Mouse (Mus musculus): ENCODE results near the gene Bcas3. TPM values are rescaled to one million over a fixed set of nuclear protein-coding genes. Genes with fewer than 3 reads are reported as not detected.

Bcas3 gene
- total RNA-seq, 2 experiments from 2014 or later, result 58.3 to 59.5 TPM

GRCm38 (mm10) chr11:85759634-85760439 lies 406.9 kb downstream of the Bcas3 start:
- intact Hi-C loops (cut with DNase I), result no loop called here
- DNase-seq (ENCODE audit: low spot score in 2 of 2), result no peak

DNA sequence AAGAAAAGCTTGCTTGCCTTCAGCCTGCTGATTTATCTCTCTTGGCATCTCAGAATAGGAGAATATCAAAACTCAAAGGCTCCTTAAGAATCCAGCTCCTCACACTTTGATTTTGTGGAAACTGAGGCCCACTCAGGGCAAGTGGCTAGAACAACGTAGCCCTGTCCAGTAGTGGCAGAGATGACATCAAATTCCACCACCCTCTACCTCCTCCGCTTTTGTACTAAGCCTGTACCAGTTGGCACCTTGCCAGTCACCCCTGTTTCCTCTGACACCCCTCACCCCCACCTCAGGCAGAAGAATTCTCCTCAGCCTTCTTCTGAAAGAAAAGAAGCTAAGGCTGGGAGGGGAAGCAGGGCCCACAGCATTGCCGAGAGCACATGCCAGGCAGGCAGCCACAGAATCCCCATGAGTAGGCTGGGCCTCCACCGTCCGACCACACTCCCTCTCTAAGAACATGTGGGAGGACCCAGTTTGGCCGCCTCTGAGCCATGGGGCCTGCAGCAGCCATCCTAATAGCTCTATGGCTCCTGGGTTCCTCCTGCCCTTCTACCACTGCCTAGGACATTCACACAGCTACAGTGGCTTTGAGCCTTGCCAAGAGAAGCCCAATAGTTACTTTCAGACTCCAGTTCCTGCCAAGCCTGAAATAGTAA lies 407.6 kb downstream of the Bcas3 start:
- peak; percentile 37 to 52 for DNase-seq (ENCODE audit: low spot score in 2 of 2)
- intact Hi-C loops (cut with DNase I), result no loop called here

DNA sequence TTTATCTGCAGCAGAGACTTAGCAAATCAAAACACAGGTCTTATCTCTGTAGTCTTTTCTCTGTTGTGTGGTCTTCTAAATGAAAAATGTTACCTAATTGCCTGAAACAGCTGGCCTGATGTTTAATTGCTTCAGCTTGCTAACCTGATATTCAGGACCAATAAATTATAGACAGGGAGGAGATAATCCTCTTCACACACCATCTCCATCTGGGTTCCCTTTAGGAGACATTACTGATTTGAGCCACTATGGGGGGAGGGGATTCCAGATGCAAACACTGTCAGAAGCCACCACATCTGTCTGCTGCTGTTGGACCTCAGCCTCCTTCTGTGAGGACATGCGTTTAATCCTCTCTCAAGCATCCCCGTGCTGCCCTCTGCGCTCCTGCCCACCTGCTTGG lies 408.2 kb downstream of the Bcas3 start:
- intact Hi-C loops (cut with DNase I), result no loop called here
- no peak for DNase-seq (ENCODE audit: low spot score in 2 of 2)

DNA sequence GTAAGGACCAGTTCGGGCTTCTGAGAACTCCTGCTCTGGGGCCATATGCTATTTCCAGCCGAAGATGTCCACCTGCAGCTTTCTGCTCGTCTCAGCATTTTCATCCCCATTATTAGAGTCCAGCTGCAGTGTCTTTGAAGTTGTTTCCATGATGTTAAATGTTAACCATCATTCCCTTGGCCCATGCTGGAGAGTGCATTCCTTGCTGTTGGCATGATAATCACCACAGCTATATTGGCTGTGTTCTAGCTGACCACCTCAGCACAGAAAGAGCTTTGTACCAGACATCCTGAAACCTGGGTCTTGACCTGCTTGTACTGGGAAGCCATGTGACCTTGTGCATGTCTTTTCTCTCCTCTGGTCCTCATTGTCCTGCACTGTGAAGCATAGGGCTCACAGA lies 410.7 kb downstream of the Bcas3 start:
- no peak for DNase-seq (ENCODE audit: low spot score in 2 of 2)
- intact Hi-C loops (cut with DNase I), result no loop called here

- intact Hi-C loops (cut with DNase I), result no loop called here
- DNase-seq (ENCODE audit: low spot score in 2 of 2), result no peak
Measured at GRCm38 (mm10) chr11:85766106-85766723, 413.2 kb downstream of the Bcas3 start.

DNA sequence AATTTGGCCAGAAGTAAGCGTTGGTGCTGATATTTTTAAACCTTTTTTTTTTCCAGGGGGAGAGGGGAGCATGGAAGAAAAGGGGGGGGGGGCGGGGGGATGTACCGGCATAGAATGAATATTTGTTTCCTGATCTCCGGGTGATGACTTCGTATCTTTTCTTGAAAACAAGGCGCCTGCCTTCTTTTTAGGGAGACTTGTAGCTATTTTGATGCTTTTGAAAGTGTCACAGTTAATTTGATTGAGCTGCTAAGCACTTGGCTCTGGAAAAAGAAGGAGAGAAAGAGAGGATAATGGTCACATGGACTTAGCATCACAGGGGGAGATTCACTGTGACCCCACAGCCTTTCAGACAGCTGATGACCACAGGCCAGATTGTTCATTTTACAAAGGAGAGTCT lies 413.8 kb downstream of the Bcas3 start:
- intact Hi-C loops (cut with DNase I), result no loop called here
- DNase-seq (ENCODE audit: low spot score in 2 of 2), result no peak

DNA sequence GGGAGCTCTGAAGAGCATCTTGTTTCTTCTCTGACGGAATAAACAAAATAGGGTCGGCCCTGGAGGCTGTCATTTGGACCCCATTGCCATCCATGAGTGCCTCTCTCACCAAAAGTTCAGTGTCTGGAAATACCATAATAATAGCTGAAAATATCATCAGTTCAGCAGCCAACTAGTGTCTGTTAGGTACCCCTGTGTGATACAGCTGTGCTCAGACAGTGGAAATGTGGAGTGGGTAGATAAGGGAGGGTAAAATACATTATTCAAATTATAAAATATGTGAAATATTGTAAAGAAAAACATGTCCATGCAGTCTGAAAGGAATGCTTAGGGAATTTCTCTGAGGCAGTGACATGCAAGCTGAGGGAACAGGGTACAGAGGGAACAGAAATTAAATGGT lies 416.8 kb downstream of the Bcas3 start:
- intact Hi-C loops (cut with DNase I), result no loop called here
- DNase-seq (ENCODE audit: low spot score in 2 of 2), result no peak

- no peak for DNase-seq (ENCODE audit: low spot score in 2 of 2)
- intact Hi-C loops (cut with DNase I), result no loop called here
Measured at GRCm38 (mm10) chr11:85773391-85773790, 420.4 kb downstream of the Bcas3 start.

DNA sequence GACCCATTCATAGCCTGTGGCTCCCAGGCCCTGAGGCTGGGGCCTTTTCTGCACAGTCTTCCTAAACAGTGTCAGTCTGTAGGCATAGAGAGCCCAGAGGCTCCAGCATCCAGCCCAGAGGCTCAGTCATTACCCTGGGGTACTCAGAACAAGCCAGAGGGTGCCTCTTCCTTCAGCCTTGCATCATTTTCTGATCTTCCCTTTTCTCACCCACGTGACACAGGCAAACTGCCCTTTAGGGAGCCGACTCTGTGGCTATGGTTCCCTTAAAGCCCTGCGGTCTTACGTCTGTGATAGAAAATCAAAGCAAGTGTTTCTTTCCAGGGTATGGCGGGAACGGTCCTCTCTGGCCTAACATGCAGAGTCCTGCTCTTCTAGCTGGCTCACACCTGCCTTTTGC lies 421.7 kb downstream of the Bcas3 start:
- intact Hi-C loops (cut with DNase I), result no loop called here
- DNase-seq (ENCODE audit: low spot score in 2 of 2), result no peak

DNA sequence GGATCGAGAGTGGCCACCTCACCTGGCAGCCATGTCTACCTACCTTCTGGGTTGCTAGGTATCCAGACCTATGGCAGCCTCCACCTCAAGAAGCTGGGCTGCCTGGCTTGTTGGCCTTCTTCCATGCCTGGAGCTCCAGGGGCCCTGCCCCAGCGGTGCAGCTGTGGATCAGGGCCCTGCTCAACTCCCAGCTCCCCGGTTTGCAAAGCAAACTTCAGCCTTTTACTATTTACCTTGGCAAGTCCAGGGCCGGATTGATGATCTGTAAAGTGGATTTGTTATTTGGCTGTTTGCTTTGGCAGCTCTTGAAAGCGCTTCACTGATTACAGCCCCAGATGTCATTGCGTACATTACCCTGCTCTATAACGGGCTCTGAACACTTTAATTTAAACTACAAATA lies 422.5 kb downstream of the Bcas3 start:
- no peak for DNase-seq (ENCODE audit: low spot score in 2 of 2)
- intact Hi-C loops (cut with DNase I), result no loop called here

- DNase-seq (ENCODE audit: low spot score in 2 of 2), result no peak
- intact Hi-C loops (cut with DNase I), result no loop called here
Measured at GRCm38 (mm10) chr11:85776861-85777360, 423.9 kb downstream of the Bcas3 start.

GRCm38 (mm10) chr11:85777950-85778349 lies 425.0 kb downstream of the Bcas3 start:
- intact Hi-C loops (cut with DNase I), result no loop called here
- DNase-seq (ENCODE audit: low spot score in 2 of 2), result no peak

GRCm38 (mm10) chr11:85780303-85780702 lies 427.3 kb downstream of the Bcas3 start:
- intact Hi-C loops (cut with DNase I), result no loop called here
- no peak for DNase-seq (ENCODE audit: low spot score in 2 of 2)

GRCm38 (mm10) chr11:85786113-85786718 lies 433.2 kb downstream of the Bcas3 start:
- peak; percentile 19 to 77 for DNase-seq (ENCODE audit: low spot score in 2 of 2)
- intact Hi-C loops (cut with DNase I), result no loop called here

- intact Hi-C loops (cut with DNase I), result no loop called here
- DNase-seq (ENCODE audit: low spot score in 2 of 2), result no peak
Measured at GRCm38 (mm10) chr11:85789750-85790149, 436.8 kb downstream of the Bcas3 start.

DNA sequence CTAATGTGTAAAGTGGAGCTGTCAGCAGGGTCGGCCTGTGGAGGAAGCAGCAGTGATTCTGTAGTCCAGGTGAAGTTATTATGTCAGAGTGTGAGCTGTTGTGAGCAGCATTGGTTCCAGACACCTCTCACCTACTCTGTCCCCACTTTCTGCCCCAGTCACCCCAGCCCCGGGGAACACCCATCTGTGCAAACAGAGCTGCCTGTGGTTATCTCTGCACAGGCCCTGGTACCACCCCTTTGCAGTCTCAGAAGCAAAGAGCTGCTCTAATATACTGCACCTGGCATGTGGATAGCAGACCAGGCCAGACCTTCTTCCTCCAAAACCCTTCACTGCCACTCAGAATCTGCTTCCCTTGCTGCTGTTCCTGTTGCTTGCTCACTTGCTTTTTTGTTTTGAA lies 437.3 kb downstream of the Bcas3 start:
- intact Hi-C loops (cut with DNase I), result no loop called here
- DNase-seq (ENCODE audit: low spot score in 2 of 2), result no peak

DNA sequence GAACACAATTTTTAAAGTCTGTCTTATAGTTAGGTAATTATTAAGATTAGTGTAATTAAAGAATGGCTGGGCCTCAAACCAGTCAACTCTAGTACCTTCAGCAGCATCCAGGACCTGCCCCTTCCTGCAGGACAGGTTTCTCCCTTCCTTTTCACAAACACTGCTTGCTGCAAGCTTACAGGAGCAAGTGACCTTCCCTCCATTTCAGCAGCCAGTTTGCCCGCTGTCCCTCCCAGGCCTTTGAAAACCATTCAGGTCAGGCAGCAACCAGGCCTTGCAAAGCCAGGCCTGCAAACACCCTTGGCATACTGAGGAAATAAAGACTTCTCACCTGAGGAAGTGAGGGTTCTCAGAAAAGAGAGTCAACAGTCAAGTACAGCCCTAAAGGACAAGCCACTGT lies 438.2 kb downstream of the Bcas3 start:
- intact Hi-C loops (cut with DNase I), result no loop called here

DNA sequence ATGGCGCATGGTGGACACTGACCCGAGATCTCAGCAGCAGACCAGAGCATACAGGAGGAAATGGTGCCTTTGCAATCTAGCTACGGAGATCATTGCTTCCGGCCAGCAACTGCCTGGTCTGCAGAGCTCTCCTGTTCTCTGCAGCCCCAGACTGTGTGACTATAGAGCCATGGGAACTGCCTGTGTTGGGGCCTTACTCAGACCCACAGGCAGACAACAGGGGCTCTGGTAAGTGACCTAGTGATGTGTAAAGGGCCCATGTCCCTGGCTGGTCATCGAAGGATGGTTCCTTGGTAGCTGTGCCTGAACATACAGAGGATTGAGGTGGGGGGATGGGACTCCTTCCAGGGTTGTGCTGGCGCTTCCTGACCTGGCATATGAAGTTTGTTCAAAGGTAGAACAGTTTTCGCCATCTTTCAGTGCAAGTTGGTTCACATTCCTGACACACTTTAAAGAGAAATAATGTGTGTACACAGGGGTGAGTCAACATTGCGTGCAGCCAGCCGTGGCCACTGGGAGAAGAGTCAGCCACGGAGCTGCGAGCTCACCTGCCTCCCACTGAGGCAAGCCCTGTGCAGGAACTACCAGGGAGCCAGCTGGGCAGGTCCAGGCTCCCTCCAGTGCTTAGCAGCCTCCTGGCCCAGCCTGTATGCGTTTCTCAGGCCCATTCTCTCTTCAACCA lies 439.7 kb downstream of the Bcas3 start:
- intact Hi-C loops (cut with DNase I), result no loop called here
- DNase-seq (ENCODE audit: low spot score in 2 of 2), result no peak

More for the DNA sequence above, 438.2 kb downstream of the Bcas3 start:
- no peak for DNase-seq (ENCODE audit: low spot score in 2 of 2)

GRCm38 (mm10) chr11:85799456-85799855 lies 446.5 kb downstream of the Bcas3 start:
- DNase-seq (ENCODE audit: low spot score in 2 of 2), result no peak
- intact Hi-C loops (cut with DNase I), result no loop called here

DNA sequence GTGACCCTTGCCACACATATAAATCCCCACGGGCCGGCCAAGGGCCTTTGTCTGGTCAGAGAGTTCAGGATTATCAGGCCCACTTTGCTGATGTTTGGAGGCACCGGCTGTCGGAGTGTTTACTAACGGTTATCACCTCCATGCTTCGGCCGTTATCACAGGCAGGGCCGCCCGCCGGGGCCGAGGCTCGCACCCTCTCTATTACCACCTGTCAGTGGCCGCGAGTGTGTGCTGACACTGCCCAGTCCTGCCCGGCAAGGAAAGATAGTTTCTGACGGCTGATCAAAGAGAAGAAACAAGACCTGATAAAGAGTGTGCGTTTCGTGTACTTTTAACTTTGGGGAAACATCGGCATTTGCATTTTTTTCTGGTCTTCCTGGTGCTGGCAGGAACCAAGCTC lies 446.9 kb downstream of the Bcas3 start:
- intact Hi-C loops (cut with DNase I), result no loop called here
- DNase-seq (ENCODE audit: low spot score in 2 of 2), result no peak

All from left cerebral cortex, postnatal 14 days (tissue).